Mouse (Mus musculus): ENCODE data around the gene Mllt1. TPM values are rescaled to one million over a fixed set of nuclear protein-coding genes. Genes with fewer than 3 reads are reported as not detected.

Mllt1 gene
- polyA plus RNA-seq, 1 experiment from 2014 or later, result 87.6 TPM

- Histone ChIP-seq H3K4me3 (replicated peaks) (no peak overlapping the region), H3K9me3 (no peaks in the 10 kb centered on the region), H3K27me3 (no peaks in the 10 kb centered on the region; the same call in 1 of the 2 replicates), H3K9ac (no peak overlapping the region), H3K36me3 (replicated peaks) (no peaks in the 10 kb centered on the region), H3K4me1 (no peaks in the 10 kb centered on the region), H3K4me2 (no peak overlapping the region), H3K27ac (no peak overlapping the region)
- WGBS, result 82% methylated on average over 5 of the region's 5 CpGs
- no peak for ATAC-seq (ENCODE audit: low FRiP score)
Measured at GRCm38 (mm10) chr17:56843678-56844077, 91.5 kb downstream of the Mllt1 start.

Other genes starting within 250 kb of the Mllt1 start
- 316 and 323 TPM in 2 replicates for gene Ndufa11, start 217.6 kb downstream of the Mllt1 start, polyA plus RNA-seq (2016; fragmentation: Nextera tagmentation; extraction: Ambion mirVana)
- 15.3 and 15.9 TPM in 2 replicates for gene Vmac, start 217.4 kb downstream of the Mllt1 start, polyA plus RNA-seq (2016; fragmentation: Nextera tagmentation; extraction: Ambion mirVana)
- gene Nrtn, start 177.9 kb downstream of the Mllt1 start, polyA plus RNA-seq (2016; fragmentation: Nextera tagmentation; extraction: Ambion mirVana), result 3.2 and 5.9 TPM in 2 replicates
- 46.6 and 49.4 TPM in 2 replicates for gene Dus3l, start 170.7 kb downstream of the Mllt1 start, polyA plus RNA-seq (2016; fragmentation: Nextera tagmentation; extraction: Ambion mirVana)
- 1.2 and 1.3 TPM in 2 replicates for gene Prr22, start 165.2 kb downstream of the Mllt1 start, polyA plus RNA-seq (2016; fragmentation: Nextera tagmentation; extraction: Ambion mirVana)
- 7.2 and 7.8 TPM in 2 replicates for gene Rfx2, start 104.4 kb downstream of the Mllt1 start, polyA plus RNA-seq (2016; fragmentation: Nextera tagmentation; extraction: Ambion mirVana)
- not detected in 2 replicates for gene Acsbg2, start 61.0 kb downstream of the Mllt1 start, polyA plus RNA-seq (2016; fragmentation: Nextera tagmentation; extraction: Ambion mirVana)
- gene 1700061G19Rik, start 59.9 kb downstream of the Mllt1 start, polyA plus RNA-seq (2016; fragmentation: Nextera tagmentation; extraction: Ambion mirVana), result 0.50 and 0.59 TPM in 2 replicates
- gene Acer1, start 46.7 kb upstream of the Mllt1 start, polyA plus RNA-seq (2016; fragmentation: Nextera tagmentation; extraction: Ambion mirVana), result not detected in 2 replicates
- 129 and 141 TPM in 2 replicates for gene Clpp, start 54.9 kb upstream of the Mllt1 start, polyA plus RNA-seq (2016; fragmentation: Nextera tagmentation; extraction: Ambion mirVana)
- 30.0 and 34.9 TPM in 2 replicates for gene Alkbh7, start 61.9 kb upstream of the Mllt1 start, polyA plus RNA-seq (2016; fragmentation: Nextera tagmentation; extraction: Ambion mirVana)
- gene Pspn, start 64.6 kb upstream of the Mllt1 start, polyA plus RNA-seq (2016; fragmentation: Nextera tagmentation; extraction: Ambion mirVana), result 0.61 TPM in 1 of 2 replicates, not detected in the other
- gene Gtf2f1, start 75.9 kb upstream of the Mllt1 start, polyA plus RNA-seq (2016; fragmentation: Nextera tagmentation; extraction: Ambion mirVana), result 80.9 and 81.8 TPM in 2 replicates
- 0.45 and 0.64 TPM in 2 replicates for gene Gm17949, start 76.1 kb upstream of the Mllt1 start, polyA plus RNA-seq (2016; fragmentation: Nextera tagmentation; extraction: Ambion mirVana)
- gene Khsrp, start 96.1 kb upstream of the Mllt1 start, polyA plus RNA-seq (2016; fragmentation: Nextera tagmentation; extraction: Ambion mirVana), result 62.8 and 70.7 TPM in 2 replicates
- not detected in 2 replicates for gene Slc25a41, start 106.2 kb upstream of the Mllt1 start, polyA plus RNA-seq (2016; fragmentation: Nextera tagmentation; extraction: Ambion mirVana)
- gene Crb3, start 123.7 kb upstream of the Mllt1 start, polyA plus RNA-seq (2016; fragmentation: Nextera tagmentation; extraction: Ambion mirVana), result 1.3 and 2.5 TPM in 2 replicates
- gene Slc25a23, start 124.4 kb upstream of the Mllt1 start, polyA plus RNA-seq (2016; fragmentation: Nextera tagmentation; extraction: Ambion mirVana), result 20.3 and 21.3 TPM in 2 replicates
- gene Dennd1c, start 143.1 kb upstream of the Mllt1 start, polyA plus RNA-seq (2016; fragmentation: Nextera tagmentation; extraction: Ambion mirVana), result 5.2 and 5.9 TPM in 2 replicates
- gene Tubb4a, start 152.4 kb upstream of the Mllt1 start, polyA plus RNA-seq (2016; fragmentation: Nextera tagmentation; extraction: Ambion mirVana), result 121 and 145 TPM in 2 replicates
- 8.7 and 9.2 TPM in 2 replicates for gene Tnfsf9, start 169.9 kb upstream of the Mllt1 start, polyA plus RNA-seq (2016; fragmentation: Nextera tagmentation; extraction: Ambion mirVana)
- not detected in 2 replicates for gene Cd70, start 214.4 kb upstream of the Mllt1 start, polyA plus RNA-seq (2016; fragmentation: Nextera tagmentation; extraction: Ambion mirVana)